8 mouse cellular contexts compared by ENCODE assay signal in the genomic region with DNA sequence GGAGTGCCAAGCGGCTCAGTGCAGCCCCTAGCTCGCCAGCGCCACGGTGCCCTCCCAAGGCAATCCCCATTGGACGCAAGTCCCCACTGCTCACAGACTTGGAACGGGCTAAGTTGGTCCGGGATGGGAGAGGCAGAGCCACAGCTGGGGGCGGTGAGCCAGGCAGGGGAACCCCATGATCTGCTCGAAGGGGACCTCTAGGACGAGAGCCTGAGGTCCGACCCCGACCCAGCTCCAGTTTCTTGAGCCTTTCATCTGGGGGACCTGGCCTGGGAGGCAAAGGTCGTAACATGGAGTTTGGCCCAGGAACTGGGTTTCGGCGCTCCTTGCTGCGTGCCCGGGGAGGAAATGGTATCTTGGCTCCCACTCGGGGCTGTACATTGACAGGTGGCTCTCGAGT. TPM values are rescaled to one million over a fixed set of nuclear protein-coding genes. Genes with fewer than 3 reads are reported as not detected.
DNase-seq lines count a peak whose midpoint lies in the region; ATAC-seq and TF ChIP-seq lines count a peak whose summit lies in the region.

No protein-coding gene starts in this region.

- TF ChIP-seq CTCF in kidney, postnatal 0 days (IDR thresholded peaks at IDR 0.05; ENCODE audit: low read depth) = no peak
- TF ChIP-seq CTCF in kidney, adult 2 months (conservative IDR thresholded peaks at IDR 0.05; ENCODE audit: insufficient read depth, insufficient read length, low read depth, low read length) = no peak
- no peak for TF ChIP-seq CTCF in thymus, adult 2 months (IDR thresholded peaks at IDR 0.05; ENCODE audit: borderline replicate concordance, control insufficient read depth, extremely low read depth, insufficient read depth, low read length, poor library complexity)

- H3K9ac ChIP-seq in kidney, postnatal 0 days (ENCODE audit: low read depth, low read length) = no peak overlapping the region
- H3K9ac ChIP-seq in forebrain, embryonic 11.5 days (ENCODE audit: low read length) = no peak overlapping the region
- H3K9ac ChIP-seq in limb, embryonic 13.5 days = peak overlapping the region; percentile 96; the same call in 1 of the 2 replicates
- no peak overlapping the region; the same call in 1 of the 2 replicates for H3K9ac ChIP-seq in stomach, embryonic 14.5 days (replicated peaks; ENCODE audit: low read depth, low read length)

- 88% methylated on average over 19 of the region's 19 CpGs for WGBS in kidney, postnatal 0 days
- 70% methylated on average over 19 of the region's 19 CpGs for WGBS in kidney, adult 2 months
- 89% methylated on average over 19 of the region's 19 CpGs for WGBS in forebrain, embryonic 11.5 days
- 89% methylated on average over 19 of the region's 19 CpGs for WGBS in limb, embryonic 13.5 days
- 94% methylated on average over 19 of the region's 19 CpGs for WGBS in stomach, embryonic 14.5 days
- 96% methylated on average over 19 of the region's 19 CpGs for WGBS in thymus, adult 2 months

- peaks cover 9% of the 10 kb centered on the region for H3K36me3 ChIP-seq in kidney, postnatal 0 days (ENCODE audit: insufficient read depth, low read length)
- no peaks in the 10 kb centered on the region for H3K36me3 ChIP-seq in kidney, adult 2 months (ENCODE audit: control insufficient read depth, insufficient read depth, low read length)
- peaks cover 3% of the 10 kb centered on the region; the same call in 1 of the 2 replicates for H3K36me3 ChIP-seq in forebrain, embryonic 11.5 days (ENCODE audit: control insufficient read depth, insufficient read depth, low read length)
- peaks cover 64% of the 10 kb centered on the region for H3K36me3 ChIP-seq in limb, embryonic 13.5 days
- peaks cover 51% of the 10 kb centered on the region for H3K36me3 ChIP-seq in stomach, embryonic 14.5 days (ENCODE audit: control insufficient read depth, insufficient read depth, low read length)
- H3K36me3 ChIP-seq in thymus, adult 2 months (ENCODE audit: control insufficient read depth, insufficient read depth, low read length) = peaks cover 8% of the 10 kb centered on the region

- no peak for ATAC-seq in kidney, postnatal 0 days (replicated peaks; ENCODE audit: low FRiP score, low read depth)
- ATAC-seq in forebrain, embryonic 11.5 days (replicated peaks; ENCODE audit: low FRiP score) = no peak
- ATAC-seq in limb, embryonic 13.5 days (ENCODE audit: low FRiP score, low read depth) = no peak
- no peak for ATAC-seq in stomach, embryonic 14.5 days (ENCODE audit: insufficient number of reproducible peaks, insufficient read depth, low FRiP score, low read depth)

- H3K9me3 ChIP-seq in kidney, postnatal 0 days (replicated peaks; ENCODE audit: low read length) = no peaks in the 10 kb centered on the region
- H3K9me3 ChIP-seq in forebrain, embryonic 11.5 days (ENCODE audit: control insufficient read depth, low read length) = no peaks in the 10 kb centered on the region
- no peaks in the 10 kb centered on the region for H3K9me3 ChIP-seq in limb, embryonic 13.5 days
- no peaks in the 10 kb centered on the region for H3K9me3 ChIP-seq in stomach, embryonic 14.5 days (ENCODE audit: control insufficient read depth, low read depth, low read length)

- DNase-seq in kidney, postnatal 0 days (ENCODE audit: low spot score) = no peak
- no peak for DNase-seq in kidney, adult 2 months
- no peak for DNase-seq in forebrain, embryonic 11.5 days (ENCODE audit: low spot score)
- no peak for DNase-seq in thymus, adult 2 months
- DNase-seq in adipocyte (ENCODE audit: low spot score) = no peak
- DNase-seq in left cerebral cortex, adult 11 months (ENCODE audit: low spot score) = no peak

- peaks cover 5% of the 10 kb centered on the region; the same call in 1 of the 2 replicates for H3K4me1 ChIP-seq in kidney, postnatal 0 days (replicated peaks; ENCODE audit: insufficient read depth, low read length)
- no peaks in the 10 kb centered on the region; the same call in 1 of the 2 replicates for H3K4me1 ChIP-seq in kidney, adult 2 months (ENCODE audit: control insufficient read depth, insufficient read depth, low read length)
- peaks cover 4% of the 10 kb centered on the region; the same call in 1 of the 2 replicates for H3K4me1 ChIP-seq in forebrain, embryonic 11.5 days (replicated peaks; ENCODE audit: control insufficient read depth, insufficient read depth, low read length)
- H3K4me1 ChIP-seq in limb, embryonic 13.5 days = peaks cover 40% of the 10 kb centered on the region
- H3K4me1 ChIP-seq in stomach, embryonic 14.5 days (ENCODE audit: control insufficient read depth, insufficient read depth, low read length) = peaks cover 17% of the 10 kb centered on the region
- peaks cover 12% of the 10 kb centered on the region for H3K4me1 ChIP-seq in thymus, adult 2 months (replicated peaks; ENCODE audit: control insufficient read depth, insufficient read depth, low read length)

- H3K27ac ChIP-seq in kidney, postnatal 0 days = no peak overlapping the region
- H3K27ac ChIP-seq in kidney, adult 2 months (ENCODE audit: insufficient read depth, low read depth, low read length) = no peak overlapping the region
- H3K27ac ChIP-seq in forebrain, embryonic 11.5 days (ENCODE audit: low read depth, low read length) = no peak overlapping the region
- no peak overlapping the region for H3K27ac ChIP-seq in limb, embryonic 13.5 days
- no peak overlapping the region for H3K27ac ChIP-seq in stomach, embryonic 14.5 days (ENCODE audit: low read length)
- no peak overlapping the region for H3K27ac ChIP-seq in thymus, adult 2 months (ENCODE audit: control insufficient read depth, insufficient read depth, low read length)

- no peaks in the 10 kb centered on the region for H3K27me3 ChIP-seq in kidney, postnatal 0 days (ENCODE audit: insufficient read depth, low read length)
- no peaks in the 10 kb centered on the region for H3K27me3 ChIP-seq in kidney, adult 2 months (replicated peaks; ENCODE audit: control insufficient read depth, insufficient read depth, low read length)
- H3K27me3 ChIP-seq in forebrain, embryonic 11.5 days (ENCODE audit: control insufficient read depth, insufficient read depth, low read length) = no peaks in the 10 kb centered on the region
- no peaks in the 10 kb centered on the region for H3K27me3 ChIP-seq in limb, embryonic 13.5 days
- no peaks in the 10 kb centered on the region for H3K27me3 ChIP-seq in stomach, embryonic 14.5 days (ENCODE audit: control insufficient read depth, insufficient read depth, low read length)
- H3K27me3 ChIP-seq in thymus, adult 2 months (ENCODE audit: control insufficient read depth, insufficient read depth, low read length) = no peaks in the 10 kb centered on the region

- H3K4me2 ChIP-seq in kidney, postnatal 0 days (ENCODE audit: low read length) = peak overlapping the region; percentile 82; the same call in 1 of the 2 replicates
- H3K4me2 ChIP-seq in forebrain, embryonic 11.5 days (ENCODE audit: low read depth, low read length, severe bottlenecking) = peak overlapping the region; percentile 70
- peak overlapping the region; percentile 79 for H3K4me2 ChIP-seq in limb, embryonic 13.5 days (replicated peaks)
- H3K4me2 ChIP-seq in stomach, embryonic 14.5 days (replicated peaks; ENCODE audit: low read depth, low read length) = peak overlapping the region; percentile 56

- no peak for TF ChIP-seq POLR2A in kidney, adult 2 months (IDR thresholded peaks at IDR 0.05; ENCODE audit: low read depth, low read length)
- TF ChIP-seq POLR2A in thymus, adult 2 months (IDR thresholded peaks at IDR 0.05; ENCODE audit: control insufficient read depth, extremely low read depth, insufficient read depth, low read length, poor library complexity) = no peak

- H3K4me3 ChIP-seq in kidney, postnatal 0 days (replicated peaks; ENCODE audit: low read depth, low read length) = no peak overlapping the region
- no peak overlapping the region for H3K4me3 ChIP-seq in kidney, adult 2 months (ENCODE audit: insufficient read depth, low read depth, low read length)
- H3K4me3 ChIP-seq in forebrain, embryonic 11.5 days (ENCODE audit: low read depth, low read length) = no peak overlapping the region; the same call in 1 of the 2 replicates
- H3K4me3 ChIP-seq in limb, embryonic 13.5 days = peak overlapping the region; percentile 90
- 0 out of 2 replicates have a peak overlapping the region, but pooled peaks have one; percentile 90 for H3K4me3 ChIP-seq in stomach, embryonic 14.5 days (ENCODE audit: low read depth, low read length)
- H3K4me3 ChIP-seq in thymus, adult 2 months (ENCODE audit: control insufficient read depth, insufficient read depth, low read length) = no peak overlapping the region

RNA-seq across cellular contexts. Expression of a gene that starts 1.3 kb away (rescaled TPM):
- polyA plus RNA-seq in kidney, postnatal 0 days (2015; fragmentation: Nextera tagmentation; extraction: Ambion mirVana) = 59.4 and 63.3 TPM in 2 replicates
- polyA plus RNA-seq in kidney, adult 2 months (2012; rRNA removed) = 47.8 and 53.4 TPM in 2 replicates
- polyA plus RNA-seq in forebrain, embryonic 11.5 days (2014; fragmentation: Nextera tagmentation; extraction: Ambion mirVana) = 110 and 114 TPM in 2 replicates
- polyA plus RNA-seq in limb, embryonic 13.5 days (2015; fragmentation: Nextera tagmentation; extraction: Ambion mirVana) = 126 TPM in 2 replicates
- 68.8 and 70.6 TPM in 2 replicates for polyA plus RNA-seq in stomach, embryonic 14.5 days (2014; fragmentation: Nextera tagmentation; extraction: Ambion mirVana)
- polyA plus RNA-seq in thymus, adult 2 months (2012; rRNA removed) = 77.0 and 79.1 TPM in 2 replicates

RNA-seq across cellular contexts. Expression of a gene that starts 5.5 kb away (rescaled TPM):
- 46.4 and 48.2 TPM in 2 replicates for polyA plus RNA-seq in kidney, postnatal 0 days (2015; fragmentation: Nextera tagmentation; extraction: Ambion mirVana)
- 51.5 and 63.2 TPM in 2 replicates for polyA plus RNA-seq in kidney, adult 2 months (2012; rRNA removed)
- 66.3 and 67.6 TPM in 2 replicates for polyA plus RNA-seq in forebrain, embryonic 11.5 days (2014; fragmentation: Nextera tagmentation; extraction: Ambion mirVana)
- polyA plus RNA-seq in limb, embryonic 13.5 days (2015; fragmentation: Nextera tagmentation; extraction: Ambion mirVana) = 69.7 and 77.4 TPM in 2 replicates
- polyA plus RNA-seq in stomach, embryonic 14.5 days (2014; fragmentation: Nextera tagmentation; extraction: Ambion mirVana) = 56.7 and 57.7 TPM in 2 replicates
- 71.5 and 78.5 TPM in 2 replicates for polyA plus RNA-seq in thymus, adult 2 months (2012; rRNA removed)

RNA-seq across cellular contexts. Expression of a gene that starts 8.3 kb away (rescaled TPM):
- 133 and 136 TPM in 2 replicates for polyA plus RNA-seq in kidney, postnatal 0 days (2015; fragmentation: Nextera tagmentation; extraction: Ambion mirVana)
- 43.1 and 59.5 TPM in 2 replicates for polyA plus RNA-seq in kidney, adult 2 months (2012; rRNA removed)
- polyA plus RNA-seq in forebrain, embryonic 11.5 days (2014; fragmentation: Nextera tagmentation; extraction: Ambion mirVana) = 92.4 and 97.5 TPM in 2 replicates
- 110 and 116 TPM in 2 replicates for polyA plus RNA-seq in limb, embryonic 13.5 days (2015; fragmentation: Nextera tagmentation; extraction: Ambion mirVana)
- 118 and 130 TPM in 2 replicates for polyA plus RNA-seq in stomach, embryonic 14.5 days (2014; fragmentation: Nextera tagmentation; extraction: Ambion mirVana)
- polyA plus RNA-seq in thymus, adult 2 months (2012; rRNA removed) = 18.5 and 20.2 TPM in 2 replicates

RNA-seq across cellular contexts. Expression of a gene that starts 16.4 kb away (rescaled TPM):
- 63.9 and 72.0 TPM in 2 replicates for polyA plus RNA-seq in kidney, postnatal 0 days (2015; fragmentation: Nextera tagmentation; extraction: Ambion mirVana)
- 58.9 and 67.7 TPM in 2 replicates for polyA plus RNA-seq in kidney, adult 2 months (2012; rRNA removed)
- polyA plus RNA-seq in forebrain, embryonic 11.5 days (2014; fragmentation: Nextera tagmentation; extraction: Ambion mirVana) = 72.3 and 75.5 TPM in 2 replicates
- polyA plus RNA-seq in limb, embryonic 13.5 days (2015; fragmentation: Nextera tagmentation; extraction: Ambion mirVana) = 86.2 and 94.0 TPM in 2 replicates
- 81.1 and 87.0 TPM in 2 replicates for polyA plus RNA-seq in stomach, embryonic 14.5 days (2014; fragmentation: Nextera tagmentation; extraction: Ambion mirVana)
- polyA plus RNA-seq in thymus, adult 2 months (2012; rRNA removed) = 97.0 and 98.9 TPM in 2 replicates

RNA-seq across cellular contexts. Expression of a gene that starts 35.3 kb away (rescaled TPM):
- 375 and 405 TPM in 2 replicates for polyA plus RNA-seq in kidney, postnatal 0 days (2015; fragmentation: Nextera tagmentation; extraction: Ambion mirVana)
- polyA plus RNA-seq in kidney, adult 2 months (2012; rRNA removed) = 374 and 559 TPM in 2 replicates
- 257 and 264 TPM in 2 replicates for polyA plus RNA-seq in forebrain, embryonic 11.5 days (2014; fragmentation: Nextera tagmentation; extraction: Ambion mirVana)
- polyA plus RNA-seq in limb, embryonic 13.5 days (2015; fragmentation: Nextera tagmentation; extraction: Ambion mirVana) = 253 and 254 TPM in 2 replicates
- 219 and 234 TPM in 2 replicates for polyA plus RNA-seq in stomach, embryonic 14.5 days (2014; fragmentation: Nextera tagmentation; extraction: Ambion mirVana)
- 131 and 154 TPM in 2 replicates for polyA plus RNA-seq in thymus, adult 2 months (2012; rRNA removed)

Comparison
In these comparisons a context has a peak if more than half of its experiments do, and no peak if none do; other contexts are left out.
1. H3K4me3 ChIP-seq: peak in limb, embryonic 13.5 days (single experiment) and stomach, embryonic 14.5 days (single experiment); none in kidney, postnatal 0 days (single experiment), kidney, adult 2 months (single experiment), forebrain, embryonic 11.5 days (single experiment) and thymus, adult 2 months (single experiment).
2. Peak in every context shown above with its lines, with median percentiles within 50 percentile points of each other: H3K4me2 ChIP-seq.